Mouse (Mus musculus) CH12F3 (cell line): ENCODE data around the gene Zc3h7b.

ENCODE experiments used
- in situ Hi-C: fragments of 300-500 bp; cut with MboI; formaldehyde crosslinking; loops from 2 replicates; pipeline ENCODE4 v1.14.3; 2020; ENCODE audit warnings: low sequenced_read_pairs

Gene Zc3h7b

DNA sequence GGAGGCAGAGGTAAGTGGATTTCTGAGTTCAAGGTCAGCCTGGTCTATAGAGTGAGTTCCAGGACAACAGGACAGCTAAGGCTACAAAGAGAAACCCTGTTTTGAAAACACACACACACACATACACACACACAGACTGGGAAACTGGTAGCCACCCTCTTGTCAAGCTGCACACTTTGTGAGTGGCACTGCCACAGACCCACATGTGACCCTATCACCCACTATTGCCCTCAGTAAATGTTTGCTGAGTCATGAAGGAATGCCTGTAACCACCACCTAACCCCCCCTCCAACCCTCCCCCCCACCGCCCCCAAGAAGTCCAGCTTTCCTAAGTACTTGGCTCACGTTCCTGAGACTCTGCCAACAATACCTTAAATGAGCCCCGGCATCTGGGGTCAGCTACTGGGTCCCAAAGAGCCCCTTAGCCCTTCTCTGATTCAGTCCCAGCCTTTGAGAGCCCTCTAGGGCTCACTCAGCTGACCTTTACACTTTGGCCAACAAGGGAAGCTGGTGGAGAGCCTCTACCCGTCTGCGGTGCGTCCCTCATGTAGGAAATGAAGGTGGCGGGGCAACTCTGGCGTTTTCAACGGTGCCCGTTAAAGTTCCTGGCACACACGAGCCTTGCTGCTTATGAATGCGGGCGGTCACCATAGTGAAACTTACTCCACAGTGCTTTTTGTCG is 93.8 kb downstream of the Zc3h7b start:
- in situ Hi-C loops = no loop called here

- in situ Hi-C loops = no loop called here
Measured at GRCm38 (mm10) chr15:81839634-81840033, 94.8 kb downstream of the Zc3h7b start.

- in situ Hi-C loops = no loop called here
Measured at GRCm38 (mm10) chr15:81840306-81840705, 95.4 kb downstream of the Zc3h7b start.

DNA sequence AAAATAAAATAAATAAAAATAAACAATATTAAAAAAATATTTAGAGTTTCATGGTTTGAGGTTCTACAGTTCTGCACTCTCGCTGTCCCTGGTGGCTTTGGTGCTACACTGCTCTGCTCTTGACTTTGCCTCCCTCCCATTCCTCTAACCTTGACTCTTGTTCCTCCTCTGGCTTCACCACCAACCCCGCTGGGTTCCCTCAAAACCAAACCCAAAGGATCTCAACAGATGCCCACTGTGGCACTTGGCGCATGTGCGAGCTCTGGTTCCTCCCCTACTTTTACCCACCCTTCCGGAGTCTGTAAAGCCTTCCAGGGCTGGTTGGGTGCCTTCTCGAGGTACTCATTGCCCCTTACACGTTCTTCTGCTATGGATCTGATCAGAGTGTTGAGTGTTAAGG is 97.4 kb downstream of the Zc3h7b start:
- in situ Hi-C loops = no loop called here

GRCm38 (mm10) chr15:81845033-81845625 is 100.3 kb downstream of the Zc3h7b start:
- in situ Hi-C loops = no loop called here

DNA sequence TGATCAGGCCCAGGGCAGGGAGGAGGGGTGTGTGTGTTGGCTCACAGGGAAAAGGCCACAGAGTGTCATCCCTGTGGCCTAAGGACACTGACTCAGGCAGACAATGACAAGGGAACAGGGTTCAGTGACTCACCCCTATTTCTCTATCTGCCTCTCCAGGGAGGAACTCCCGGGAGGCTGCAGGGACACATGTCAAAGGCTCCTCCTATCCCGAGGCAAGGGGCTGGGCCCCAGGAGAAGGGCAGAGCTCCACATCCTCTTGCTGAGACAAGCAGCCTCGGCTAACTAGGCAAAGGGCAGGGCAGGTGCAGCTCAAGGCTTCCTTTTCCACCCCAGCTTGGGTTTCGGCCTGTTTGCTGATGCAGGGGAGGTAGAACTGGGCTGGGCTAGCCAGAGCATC is 100.9 kb downstream of the Zc3h7b start:
- in situ Hi-C loops = no loop called here
